Mouse (Mus musculus): Measurements from ENCODE around the gene Ntm. TPM values are rescaled to one million over a fixed set of nuclear protein-coding genes. Genes with fewer than 3 reads are reported as not detected.

Gene Ntm
- polyA plus RNA-seq, 1 experiment: 95.1 TPM

- DNase-seq (ENCODE audit: low read depth): peak; percentile 93
- no peak for TF ChIP-seq CTCF (IDR thresholded peaks at IDR 0.05; ENCODE audit: borderline replicate concordance, extremely low read depth, insufficient read depth, insufficient read length)
- TF ChIP-seq POLR2A (IDR thresholded peaks at IDR 0.05; ENCODE audit: borderline replicate concordance, extremely low read depth, insufficient read depth, insufficient read length, poor library complexity, severe bottlenecking): no peak
These were observed 572.0 kb downstream of the Ntm start for GRCm38 (mm10) chr9:29390796-29391517.

- TF ChIP-seq CTCF (IDR thresholded peaks at IDR 0.05; ENCODE audit: borderline replicate concordance, extremely low read depth, insufficient read depth, insufficient read length): no peak
- no peak for TF ChIP-seq POLR2A (IDR thresholded peaks at IDR 0.05; ENCODE audit: borderline replicate concordance, extremely low read depth, insufficient read depth, insufficient read length, poor library complexity, severe bottlenecking)
- peak; percentile 59 for DNase-seq (ENCODE audit: low read depth)
These were observed 573.7 kb downstream of the Ntm start for GRCm38 (mm10) chr9:29389224-29389623.

- peak; percentile 37 for DNase-seq (ENCODE audit: low read depth)
- TF ChIP-seq POLR2A (IDR thresholded peaks at IDR 0.05; ENCODE audit: borderline replicate concordance, extremely low read depth, insufficient read depth, insufficient read length, poor library complexity, severe bottlenecking) (no peak), CTCF (IDR thresholded peaks at IDR 0.05; ENCODE audit: borderline replicate concordance, extremely low read depth, insufficient read depth, insufficient read length) (no peak)
These were observed 575.8 kb downstream of the Ntm start for GRCm38 (mm10) chr9:29387136-29387535.

- DNase-seq (ENCODE audit: low read depth): no peak
- TF ChIP-seq POLR2A (IDR thresholded peaks at IDR 0.05; ENCODE audit: borderline replicate concordance, extremely low read depth, insufficient read depth, insufficient read length, poor library complexity, severe bottlenecking) (no peak), CTCF (IDR thresholded peaks at IDR 0.05; ENCODE audit: borderline replicate concordance, extremely low read depth, insufficient read depth, insufficient read length) (no peak)
These were observed 585.6 kb downstream of the Ntm start for GRCm38 (mm10) chr9:29377172-29378002.

- no peak for DNase-seq (ENCODE audit: low read depth)
- TF ChIP-seq POLR2A (IDR thresholded peaks at IDR 0.05; ENCODE audit: borderline replicate concordance, extremely low read depth, insufficient read depth, insufficient read length, poor library complexity, severe bottlenecking) (no peak), CTCF (IDR thresholded peaks at IDR 0.05; ENCODE audit: borderline replicate concordance, extremely low read depth, insufficient read depth, insufficient read length) (no peak)
These were observed 591.6 kb downstream of the Ntm start for GRCm38 (mm10) chr9:29371341-29371740.

- TF ChIP-seq POLR2A (IDR thresholded peaks at IDR 0.05; ENCODE audit: borderline replicate concordance, extremely low read depth, insufficient read depth, insufficient read length, poor library complexity, severe bottlenecking) (no peak), CTCF (IDR thresholded peaks at IDR 0.05; ENCODE audit: borderline replicate concordance, extremely low read depth, insufficient read depth, insufficient read length) (no peak)
- DNase-seq (ENCODE audit: low read depth): peak; percentile 26
These were observed 593.3 kb downstream of the Ntm start for GRCm38 (mm10) chr9:29369621-29370020.

GRCm38 (mm10) chr9:29368291-29368690, 594.6 kb downstream of the Ntm start:
- DNase-seq (ENCODE audit: low read depth): no peak

GRCm38 (mm10) chr9:29357796-29358195, 605.1 kb downstream of the Ntm start:
- DNase-seq (ENCODE audit: low read depth): no peak

More at GRCm38 (mm10) chr9:29368291-29368690, 594.6 kb downstream of the Ntm start:
- TF ChIP-seq CTCF (IDR thresholded peaks at IDR 0.05; ENCODE audit: borderline replicate concordance, extremely low read depth, insufficient read depth, insufficient read length) (no peak), POLR2A (IDR thresholded peaks at IDR 0.05; ENCODE audit: borderline replicate concordance, extremely low read depth, insufficient read depth, insufficient read length, poor library complexity, severe bottlenecking) (no peak)

GRCm38 (mm10) chr9:29342303-29342702, 620.6 kb downstream of the Ntm start:
- no peak for DNase-seq (ENCODE audit: low read depth)
- no peak for TF ChIP-seq CTCF (IDR thresholded peaks at IDR 0.05; ENCODE audit: borderline replicate concordance, extremely low read depth, insufficient read depth, insufficient read length)
- no peak for TF ChIP-seq POLR2A (IDR thresholded peaks at IDR 0.05; ENCODE audit: borderline replicate concordance, extremely low read depth, insufficient read depth, insufficient read length, poor library complexity, severe bottlenecking)

More at GRCm38 (mm10) chr9:29357796-29358195, 605.1 kb downstream of the Ntm start:
- TF ChIP-seq CTCF (IDR thresholded peaks at IDR 0.05; ENCODE audit: borderline replicate concordance, extremely low read depth, insufficient read depth, insufficient read length) (no peak), POLR2A (IDR thresholded peaks at IDR 0.05; ENCODE audit: borderline replicate concordance, extremely low read depth, insufficient read depth, insufficient read length, poor library complexity, severe bottlenecking) (no peak)

GRCm38 (mm10) chr9:29341292-29341691, 621.6 kb downstream of the Ntm start:
- no peak for TF ChIP-seq POLR2A (IDR thresholded peaks at IDR 0.05; ENCODE audit: borderline replicate concordance, extremely low read depth, insufficient read depth, insufficient read length, poor library complexity, severe bottlenecking)
- no peak for TF ChIP-seq CTCF (IDR thresholded peaks at IDR 0.05; ENCODE audit: borderline replicate concordance, extremely low read depth, insufficient read depth, insufficient read length)

GRCm38 (mm10) chr9:29335671-29336070, 627.3 kb downstream of the Ntm start:
- TF ChIP-seq CTCF (IDR thresholded peaks at IDR 0.05; ENCODE audit: borderline replicate concordance, extremely low read depth, insufficient read depth, insufficient read length): no peak
- no peak for TF ChIP-seq POLR2A (IDR thresholded peaks at IDR 0.05; ENCODE audit: borderline replicate concordance, extremely low read depth, insufficient read depth, insufficient read length, poor library complexity, severe bottlenecking)
- no peak for DNase-seq (ENCODE audit: low read depth)

More at GRCm38 (mm10) chr9:29341292-29341691, 621.6 kb downstream of the Ntm start:
- DNase-seq (ENCODE audit: low read depth): no peak
